Mouse (Mus musculus) forebrain, embryonic 16.5 days (tissue): ENCODE results near the gene Fndc1. TPM values are rescaled to one million over a fixed set of nuclear protein-coding genes. Genes with fewer than 3 reads are reported as not detected.

Experiments
- microRNA-seq: library from miRNA; unstranded; fragments of <30 nt; microRNA quantifications from one replicate; pipeline ENCODE4, GENCODE M21; 2017
- polyA plus RNA-seq: library from polyadenylated mRNA; unstranded; fragments of >200 nt; fragmentation: Nextera tagmentation; extraction: Ambion mirVana; gene quantifications from 2 replicates; pipeline ENCODE4 v1.2.1, GENCODE M21; 2015

The Fndc1 gene
- polyA plus RNA-seq, 1 experiment from 2014 or later: 3.0 TPM

Small RNAs within 50 kb of the gene (microRNA-seq; reads per million reads assigned to microRNA genes)
- gene Gm25872: not detected

Other genes with a start within 250 kb of the Fndc1 start
- 0.36 and 0.43 TPM in 2 replicates for gene Tagap, start 98.7 kb upstream of the Fndc1 start, polyA plus RNA-seq
- gene Rsph3a, start 118.3 kb upstream of the Fndc1 start, polyA plus RNA-seq: 68.0 and 77.9 TPM in 2 replicates